Mouse (Mus musculus) mouse embryonic stem cell (cell line): ENCODE measurements around the gene Tfap2a.

Source experiments
- in situ Hi-C, 2 experiments: fragments of 300-500 bp; cut with MboI; formaldehyde crosslinking; loops; 1 replicate in 1 of 2; 3 replicates in 1 of 2; pipeline ENCODE4 v1.14.3; 2019 to 2020; ENCODE audit warnings: low sequenced_read_pairs in 2 of 2, low pct_unique_long_range_greater_than_20kb in 1 of 2, mixed read lengths in 1 of 2; ENCODE audit not compliant: unreplicated experiment in 1 of 2

Tfap2a gene

GRCm38 (mm10) chr13:40738196-40738880 lies at the start of gene Tfap2a:
TSS of gene Tfap2a (minus strand) at chr13:40738376.
- in situ Hi-C loops, result loop anchor here (10.0 to 25.0 kb wide), 2 partner anchors 124 to 826 kb away; no protein-coding TSS in a partner anchor

DNA sequence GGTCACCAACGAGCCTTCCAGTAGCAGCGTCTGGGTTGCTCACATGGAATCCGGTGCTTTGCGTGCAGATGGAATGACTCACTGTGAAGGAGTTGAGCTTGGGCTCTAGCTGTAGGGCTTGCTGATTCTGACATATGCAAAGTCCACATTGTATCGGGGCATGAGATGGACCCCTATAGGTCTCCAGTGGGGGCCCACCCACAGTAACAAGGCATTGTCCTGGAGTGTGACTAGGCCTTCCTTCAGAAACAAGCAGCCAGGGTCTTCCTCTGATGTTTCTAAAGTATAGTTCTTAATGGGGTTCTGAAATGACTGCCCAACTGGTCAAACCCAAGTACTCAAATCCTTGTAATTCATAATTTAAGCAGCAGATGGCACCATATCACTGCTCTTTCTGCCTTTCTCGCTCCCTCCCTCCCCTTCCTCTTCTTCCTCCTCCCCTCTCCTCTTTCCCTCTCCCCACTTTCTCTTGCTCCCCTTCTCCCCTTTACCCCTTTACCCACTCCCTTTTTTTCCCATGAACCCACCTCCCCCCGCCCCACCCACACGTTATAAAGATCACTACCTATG lies 46.1 kb upstream of the Tfap2a start:
- in situ Hi-C loops, result loop anchor here in 1 of 2 experiments (25.0 kb wide), 1 partner anchor 778 kb away; no protein-coding TSS in a partner anchor

DNA sequence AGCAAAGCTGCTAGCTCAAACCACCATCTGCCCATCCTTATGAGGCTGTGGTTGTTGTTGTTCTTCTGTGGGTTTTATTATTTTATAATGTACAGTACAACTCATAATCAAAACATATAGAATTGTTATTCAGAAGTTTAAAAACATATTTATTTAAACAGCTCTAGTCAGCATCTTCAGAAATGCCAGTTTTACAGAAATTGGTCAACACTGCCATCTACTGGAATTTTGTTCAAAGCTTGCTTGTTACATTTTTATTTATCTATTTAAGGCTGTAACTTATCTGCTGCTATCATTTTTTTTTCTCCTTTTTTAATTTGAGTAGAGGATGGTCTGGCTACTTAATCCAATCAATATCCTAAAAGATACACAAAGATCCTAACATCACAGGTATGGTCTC lies 19.8 kb upstream of the Tfap2a start:
- in situ Hi-C loops, result loop anchor here (10.0 to 25.0 kb wide), 4 partner anchors 396 to 1323 kb away; partner anchors contain the start of gene Ofcc1 (in 1 of the 2)

GRCm38 (mm10) chr13:40756356-40756755 lies 18.2 kb upstream of the Tfap2a start:
- in situ Hi-C loops, result loop anchor here (10.0 to 25.0 kb wide), 4 partner anchors 394 to 1322 kb away; partner anchors contain the start of gene Ofcc1 (in 1 of the 2)

- in situ Hi-C loops, result loop anchor here (10.0 to 25.0 kb wide), 4 partner anchors 392 to 1319 kb away; partner anchors contain the start of gene Ofcc1 (in 1 of the 2)
Measured at GRCm38 (mm10) chr13:40754091-40754490, 15.9 kb upstream of the Tfap2a start.

DNA sequence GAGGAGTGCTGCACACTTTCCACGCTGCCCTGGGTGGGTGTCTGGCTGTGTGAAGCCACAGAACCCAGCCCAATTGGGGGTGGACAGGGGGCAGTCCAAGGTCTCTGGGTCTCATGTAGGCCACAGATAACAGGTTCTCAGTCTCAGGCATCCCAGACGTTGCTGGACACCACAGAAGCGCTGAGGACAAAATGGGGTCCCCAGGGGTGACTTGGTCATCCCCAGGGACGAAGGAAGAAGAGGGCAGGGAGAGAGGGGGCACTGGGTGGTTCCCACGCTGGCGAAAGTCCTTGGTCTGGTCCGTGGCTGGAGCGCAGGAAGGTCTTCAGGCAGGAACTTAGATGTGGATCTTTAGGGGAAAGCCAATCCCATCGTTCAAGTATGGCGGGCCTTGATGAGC lies 13.7 kb upstream of the Tfap2a start:
- in situ Hi-C loops, result loop anchor here (10.0 to 25.0 kb wide), 4 partner anchors 390 to 1317 kb away; partner anchors contain the start of gene Ofcc1 (in 1 of the 2)

DNA sequence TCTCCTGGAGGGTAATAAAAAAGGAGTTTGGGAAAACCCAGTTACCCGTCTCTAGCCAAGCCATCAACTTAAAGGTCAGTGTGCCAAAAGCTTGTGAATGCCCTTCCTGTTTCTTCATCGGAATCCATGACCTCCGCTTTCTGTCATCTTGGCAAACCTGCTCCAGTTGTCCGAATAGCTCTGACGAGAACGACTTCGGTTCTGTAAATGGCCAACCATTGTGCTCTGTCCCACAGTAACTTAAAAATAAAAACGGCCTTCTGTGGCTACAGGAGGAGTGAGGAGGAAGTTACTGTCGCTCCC lies 11.4 kb upstream of the Tfap2a start:
- in situ Hi-C loops, result loop anchor here (25.0 kb wide), 1 partner anchor 837 kb away; no protein-coding TSS in a partner anchor

DNA sequence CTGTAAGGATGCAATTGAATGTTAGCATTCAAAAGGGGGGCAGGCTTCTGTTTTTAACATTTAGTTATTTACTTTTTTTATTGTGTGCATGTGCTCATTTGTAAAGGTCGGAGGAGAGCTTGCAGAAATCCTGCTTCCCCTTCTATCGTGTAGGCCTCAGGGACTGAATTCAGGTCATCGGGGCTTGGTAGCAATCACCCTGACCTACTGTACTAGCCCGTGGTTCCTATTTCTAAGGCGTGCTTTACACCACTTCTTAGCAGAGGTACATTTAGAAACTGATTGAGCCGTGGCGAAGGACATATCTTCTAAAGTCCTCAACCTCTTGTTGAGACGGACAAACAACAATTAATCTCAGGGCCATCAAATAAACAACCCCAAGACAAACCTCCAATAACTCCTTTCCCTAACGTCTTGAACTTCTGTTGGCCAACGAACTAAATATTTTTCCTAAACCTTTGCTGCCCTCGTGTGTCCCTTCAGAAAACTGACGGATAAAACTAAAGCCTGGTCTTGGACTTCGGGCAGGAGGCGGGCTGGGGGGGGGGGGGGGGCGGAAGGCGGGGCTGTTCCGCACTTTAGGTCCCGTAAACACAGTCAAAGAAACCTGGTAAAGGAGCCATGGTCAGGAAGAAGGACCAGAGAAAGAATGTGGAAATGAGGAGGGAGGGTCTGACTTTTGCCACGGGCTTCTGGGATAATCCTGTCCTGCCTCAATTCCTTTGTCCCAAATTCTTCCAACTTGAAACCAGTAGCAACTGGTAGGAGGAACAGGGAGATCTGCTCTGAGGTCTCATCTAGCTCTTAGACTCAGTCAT lies 10.8 kb upstream of the Tfap2a start:
- in situ Hi-C loops, result loop anchor here (25.0 kb wide), 1 partner anchor 837 kb away; no protein-coding TSS in a partner anchor

GRCm38 (mm10) chr13:40744111-40744805 lies 6.1 kb upstream of the Tfap2a start:
- in situ Hi-C loops, result loop anchor here (25.0 kb wide), 1 partner anchor 832 kb away; no protein-coding TSS in a partner anchor

- in situ Hi-C loops, result loop anchor here (25.0 kb wide), 1 partner anchor 831 kb away; no protein-coding TSS in a partner anchor
Measured at GRCm38 (mm10) chr13:40743221-40743620, 5.0 kb upstream of the Tfap2a start.

GRCm38 (mm10) chr13:40741841-40742550 lies 3.8 kb upstream of the Tfap2a start:
- in situ Hi-C loops, result loop anchor here (25.0 kb wide), 1 partner anchor 830 kb away; no protein-coding TSS in a partner anchor

DNA sequence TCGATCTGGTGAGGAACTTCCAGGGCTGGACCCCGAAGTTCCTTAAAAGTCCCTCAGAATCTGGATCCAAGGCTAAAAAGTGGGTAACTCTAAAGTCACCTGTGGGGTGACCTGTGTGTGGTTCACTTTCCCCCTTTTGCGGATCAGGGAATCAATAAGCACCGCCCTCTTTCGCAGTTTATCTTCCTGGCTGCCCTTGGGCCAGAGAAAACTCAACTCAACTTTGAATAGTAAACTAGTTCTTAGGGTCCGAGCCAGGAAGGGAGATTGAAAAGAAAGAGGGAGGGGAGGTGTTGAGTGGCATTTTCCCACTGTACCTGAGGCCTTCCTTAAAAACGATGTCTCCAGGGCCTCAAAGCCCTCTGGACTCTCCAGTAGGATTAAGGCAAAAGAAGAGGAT lies 3.3 kb upstream of the Tfap2a start:
- in situ Hi-C loops, result loop anchor here (25.0 kb wide), 1 partner anchor 829 kb away; no protein-coding TSS in a partner anchor

DNA sequence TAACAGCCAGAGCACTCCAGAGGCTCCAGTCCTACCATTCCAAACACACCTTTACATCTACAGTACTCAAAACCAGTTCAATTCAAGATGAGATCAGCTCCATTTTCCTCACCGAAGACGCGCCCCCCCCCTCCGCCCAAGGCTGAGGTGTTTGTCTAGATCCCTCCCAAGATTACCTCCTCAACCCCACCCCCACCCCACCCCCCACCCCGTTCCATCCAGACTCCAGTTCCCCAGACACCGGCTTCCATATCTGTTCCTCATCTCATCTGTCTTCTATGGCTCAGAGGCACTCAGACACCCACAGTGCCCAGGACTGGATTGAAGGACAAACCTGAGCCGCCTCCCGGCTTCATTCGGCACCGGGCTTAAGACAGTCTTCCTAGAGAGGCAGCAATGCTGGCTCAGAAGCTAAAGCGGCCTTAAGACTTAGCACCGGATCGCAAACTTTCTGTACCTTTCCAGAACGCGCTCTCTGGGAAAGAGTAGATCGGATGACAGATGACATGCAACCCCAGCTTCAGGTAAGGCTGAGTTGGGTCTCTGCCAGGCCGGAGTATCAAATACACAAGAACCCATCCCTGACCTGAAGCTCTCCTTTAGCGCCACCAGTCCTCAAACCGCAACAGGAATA lies 2.7 kb upstream of the Tfap2a start:
- in situ Hi-C loops, result loop anchor here (25.0 kb wide), 1 partner anchor 829 kb away; no protein-coding TSS in a partner anchor

DNA sequence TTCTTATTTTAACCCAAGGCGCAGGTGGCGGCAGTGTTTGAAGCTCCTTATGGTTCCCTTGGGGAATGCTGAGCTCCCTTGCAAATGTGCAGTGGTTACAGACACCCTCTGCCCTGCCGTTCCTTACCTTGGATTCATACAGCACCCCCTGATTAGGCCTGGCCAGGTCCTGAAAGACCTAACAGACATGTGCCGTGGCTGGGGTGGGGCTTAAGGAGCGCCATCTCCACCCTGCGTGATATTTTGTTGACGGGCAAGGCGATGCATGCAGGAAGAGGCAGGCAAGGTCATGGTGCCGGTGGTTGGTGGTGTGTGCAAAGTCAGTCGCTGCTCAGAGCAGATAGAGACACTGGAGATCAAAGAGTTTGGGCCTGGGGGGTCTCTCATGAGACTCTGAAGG lies 1.7 kb upstream of the Tfap2a start:
- in situ Hi-C loops, result loop anchor here (10.0 to 25.0 kb wide), 2 partner anchors 125 to 828 kb away; no protein-coding TSS in a partner anchor

DNA sequence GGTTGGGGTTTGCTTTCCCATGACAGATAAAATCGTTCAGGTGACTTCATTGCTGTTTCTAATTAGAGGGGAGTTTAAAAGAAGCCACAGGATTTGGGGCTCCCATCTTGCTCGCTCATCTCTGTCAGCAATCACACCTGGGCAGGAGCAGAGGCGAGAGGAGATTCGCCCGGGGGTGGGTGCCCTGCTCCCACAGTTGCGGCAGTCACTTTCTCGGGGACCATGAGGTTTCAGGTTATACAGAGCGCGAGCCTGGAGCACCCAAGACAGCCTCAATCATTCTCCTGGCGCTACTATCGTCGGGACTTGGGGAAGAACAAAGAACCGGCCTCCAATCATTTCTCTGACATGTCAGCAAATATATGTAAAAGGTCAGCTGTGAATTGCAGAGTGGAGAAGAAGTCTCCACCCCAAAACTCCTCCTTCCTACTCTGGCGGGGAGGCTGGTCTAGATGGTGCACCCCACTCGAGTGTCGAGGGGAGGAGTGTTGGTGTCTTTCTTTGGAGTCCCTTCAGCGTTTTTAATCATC lies 1.0 kb upstream of the Tfap2a start:
- in situ Hi-C loops, result loop anchor here (10.0 to 25.0 kb wide), 2 partner anchors 124 to 827 kb away; no protein-coding TSS in a partner anchor

DNA sequence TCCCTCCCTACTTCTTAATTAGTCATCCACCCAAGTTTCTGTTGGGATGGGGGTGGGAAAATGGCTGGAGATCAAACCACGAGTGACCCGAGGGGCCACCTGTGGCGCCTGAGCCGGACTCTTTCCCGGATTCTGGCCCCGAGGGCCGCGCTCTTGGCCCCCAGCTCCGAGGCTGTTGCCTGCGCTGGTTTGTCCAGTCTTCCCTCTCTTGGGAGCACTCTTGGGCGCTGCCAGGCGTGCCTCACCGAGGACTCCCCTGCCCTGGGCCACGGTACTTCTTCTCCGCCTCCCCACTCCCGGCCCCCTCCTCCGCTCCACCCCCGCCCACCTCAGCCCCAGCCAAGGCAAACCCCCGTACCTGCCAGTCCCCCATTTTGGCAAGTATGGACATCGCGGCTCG lies 415 bp downstream of the Tfap2a start:
- in situ Hi-C loops, result loop anchor here (10.0 to 25.0 kb wide), 2 partner anchors 123 to 825 kb away; no protein-coding TSS in a partner anchor
